Mouse (Mus musculus): Measurements from ENCODE around the gene Msi1. TPM values are rescaled to one million over a fixed set of nuclear protein-coding genes. Genes with fewer than 3 reads are reported as not detected.

Gene Msi1
- polyA plus RNA-seq, 1 experiment, result 9.1 TPM

GRCm38 (mm10) chr5:115497033-115497432 lies 67.6 kb downstream of the Msi1 start:
- Histone ChIP-seq H3K27ac (ENCODE audit: insufficient read depth, low read length) (no peak overlapping the region), H3K4me3 (ENCODE audit: insufficient read depth, low read length) (no peak overlapping the region), H3K4me1 (ENCODE audit: control insufficient read depth, insufficient read depth, low read length) (peaks cover 15% of the 10 kb centered on the region)
- TF ChIP-seq POLR2A (IDR thresholded peaks at IDR 0.05; ENCODE audit: low read depth, low read length), result no peak
- TF ChIP-seq CTCF (IDR thresholded peaks at IDR 0.05; ENCODE audit: borderline replicate concordance, insufficient read depth, low read length), result no peak

- H3K4me3 ChIP-seq (ENCODE audit: insufficient read depth, low read length), result no peak overlapping the region
- no peak overlapping the region for H3K27ac ChIP-seq (ENCODE audit: insufficient read depth, low read length)
- peaks cover 14% of the 10 kb centered on the region for H3K4me1 ChIP-seq (ENCODE audit: control insufficient read depth, insufficient read depth, low read length)
- TF ChIP-seq POLR2A (IDR thresholded peaks at IDR 0.05; ENCODE audit: low read depth, low read length), result no peak
- TF ChIP-seq CTCF (IDR thresholded peaks at IDR 0.05; ENCODE audit: borderline replicate concordance, insufficient read depth, low read length), result no peak
These were observed 69.2 kb downstream of the Msi1 start for GRCm38 (mm10) chr5:115498307-115499240.

GRCm38 (mm10) chr5:115500383-115500935 lies 71.1 kb downstream of the Msi1 start:
- TF ChIP-seq CTCF (IDR thresholded peaks at IDR 0.05; ENCODE audit: borderline replicate concordance, insufficient read depth, low read length) (no peak), POLR2A (IDR thresholded peaks at IDR 0.05; ENCODE audit: low read depth, low read length) (no peak)
- H3K4me3 ChIP-seq (ENCODE audit: insufficient read depth, low read length), result no peak overlapping the region
- H3K27ac ChIP-seq (ENCODE audit: insufficient read depth, low read length), result no peak overlapping the region
- H3K4me1 ChIP-seq (ENCODE audit: control insufficient read depth, insufficient read depth, low read length), result peaks cover 5% of the 10 kb centered on the region; the same call in 1 of the 2 replicates

- Histone ChIP-seq H3K4me3 (ENCODE audit: insufficient read depth, low read length) (no peak overlapping the region), H3K27ac (ENCODE audit: insufficient read depth, low read length) (no peak overlapping the region), H3K4me1 (ENCODE audit: control insufficient read depth, insufficient read depth, low read length) (peaks cover 5% of the 10 kb centered on the region)
- no peak for TF ChIP-seq POLR2A (IDR thresholded peaks at IDR 0.05; ENCODE audit: low read depth, low read length)
- no peak for TF ChIP-seq CTCF (IDR thresholded peaks at IDR 0.05; ENCODE audit: borderline replicate concordance, insufficient read depth, low read length)
These were observed 73.6 kb downstream of the Msi1 start for GRCm38 (mm10) chr5:115503035-115503434.

Other genes with a start within 250 kb of the Msi1 start
- 2.2 and 3.3 TPM in 2 replicates for gene Cabp1, start 235.2 kb upstream of the Msi1 start, polyA plus RNA-seq (2011; ENCODE audit: insufficient read length, low read depth, missing spikeins)
- gene Pop5, start 193.8 kb upstream of the Msi1 start, polyA plus RNA-seq (2011; ENCODE audit: insufficient read length, low read depth, missing spikeins), result 18.6 and 22.8 TPM in 2 replicates
- 163 and 168 TPM in 2 replicates for gene Rnf10, start 156.7 kb upstream of the Msi1 start, polyA plus RNA-seq (2011; ENCODE audit: insufficient read length, low read depth, missing spikeins)
- gene Coq5, start 149.9 kb upstream of the Msi1 start, polyA plus RNA-seq (2011; ENCODE audit: insufficient read length, low read depth, missing spikeins), result 15.8 and 17.5 TPM in 2 replicates
- 572 and 612 TPM in 2 replicates for gene Dynll1, start 128.6 kb upstream of the Msi1 start, polyA plus RNA-seq (2011; ENCODE audit: insufficient read length, low read depth, missing spikeins)
- gene Srsf9, start 102.4 kb upstream of the Msi1 start, polyA plus RNA-seq (2011; ENCODE audit: insufficient read length, low read depth, missing spikeins), result 90.7 and 96.9 TPM in 2 replicates
- gene Gatc, start 88.4 kb upstream of the Msi1 start, polyA plus RNA-seq (2011; ENCODE audit: insufficient read length, low read depth, missing spikeins), result 13.6 and 18.7 TPM in 2 replicates
- gene Triap1, start 88.4 kb upstream of the Msi1 start, polyA plus RNA-seq (2011; ENCODE audit: insufficient read length, low read depth, missing spikeins), result 20.4 and 20.5 TPM in 2 replicates
- gene Cox6a1, start 80.6 kb upstream of the Msi1 start, polyA plus RNA-seq (2011; ENCODE audit: insufficient read length, low read depth, missing spikeins), result 280 and 336 TPM in 2 replicates
- gene Pla2g1b, start 36.7 kb downstream of the Msi1 start, polyA plus RNA-seq (2011; ENCODE audit: insufficient read length, low read depth, missing spikeins), result not detected in 2 replicates
- 12.8 and 18.5 TPM in 2 replicates for gene Sirt4, start 55.1 kb downstream of the Msi1 start, polyA plus RNA-seq (2011; ENCODE audit: insufficient read length, low read depth, missing spikeins)
- 25.7 and 35.2 TPM in 2 replicates for gene Pxn, start 77.1 kb downstream of the Msi1 start, polyA plus RNA-seq (2011; ENCODE audit: insufficient read length, low read depth, missing spikeins)
- 3,023 and 3,024 TPM in 2 replicates for gene Rplp0, start 129.9 kb downstream of the Msi1 start, polyA plus RNA-seq (2011; ENCODE audit: insufficient read length, low read depth, missing spikeins)
- gene Gcn1l1, start 135.7 kb downstream of the Msi1 start, polyA plus RNA-seq (2011; ENCODE audit: insufficient read length, low read depth, missing spikeins), result 39.5 and 40.7 TPM in 2 replicates
- gene Rab35, start 202.3 kb downstream of the Msi1 start, polyA plus RNA-seq (2011; ENCODE audit: insufficient read length, low read depth, missing spikeins), result 55.5 and 57.9 TPM in 2 replicates

All from embryonic fibroblast, embryonic 13.5 days (primary cell).